Mouse (Mus musculus): Measurements from ENCODE around the gene Ptp4a2. TPM values are rescaled to one million over a fixed set of nuclear protein-coding genes. Genes with fewer than 3 reads are reported as not detected.

The Ptp4a2 gene
- total and polyA plus RNA-seq, 3 experiments = 118 to 619 (median 119) TPM

GRCm38 (mm10) chr4:129791399-129791798, 19.6 kb upstream of the Ptp4a2 start:
- Histone ChIP-seq H3K27ac (ENCODE audit: control insufficient read depth, low read depth, low read length) (no peak overlapping the region), H3K79me2 (ENCODE audit: control insufficient read depth, insufficient read depth, low read length, poor library complexity) (no peaks in the 10 kb centered on the region), H3K36me3 (ENCODE audit: control insufficient read depth in 1 of 2, insufficient read depth in 2 of 2, low read length in 2 of 2) (peaks cover 0 to 38% of the 10 kb centered on the region in 2 experiments; a peak in 2 of 4 replicates), H3K4me1 (ENCODE audit: control insufficient read depth in 1 of 2, insufficient read depth in 2 of 2, low read length in 2 of 2) (peaks cover 20 to 51% of the 10 kb centered on the region in 2 experiments), H3K9ac (ENCODE audit: control insufficient read depth, low read depth, low read length, poor library complexity, severe bottlenecking) (no peak overlapping the region), H3K4me3 (ENCODE audit: control insufficient read depth in 1 of 2, insufficient read depth in 1 of 2, low read depth in 2 of 2, low read length in 2 of 2) (no peak overlapping the region), H3K27me3 (ENCODE audit: control insufficient read depth in 1 of 2, insufficient read depth in 2 of 2, low read length in 2 of 2) (no peaks in the 10 kb centered on the region), H3K9me3 (replicated peaks; ENCODE audit: insufficient read depth, low read length) (no peaks in the 10 kb centered on the region)
- TF ChIP-seq TBP (IDR thresholded peaks at IDR 0.05; ENCODE audit: low read depth, low read length) (no peak), JUND (IDR thresholded peaks at IDR 0.05; ENCODE audit: low read depth, low read length) (no peak), CTCF (IDR thresholded peaks at IDR 0.05 in 2 of 3, conservative IDR thresholded peaks at IDR 0.05 in 1 of 3; ENCODE audit: control insufficient read depth in 1 of 3, insufficient read depth in 1 of 3, low read depth in 2 of 3, low read length in 3 of 3, poor library complexity in 1 of 3, severe bottlenecking in 1 of 3) (no peak), MYB (IDR thresholded peaks at IDR 0.05; ENCODE audit: low read depth, low read length) (no peak)
- peak; percentile 52 for DNase-seq (ENCODE audit: low read depth, low spot score)

- DNase-seq (ENCODE audit: low read depth, low spot score) = peak; percentile 68
- no peaks in the 10 kb centered on the region for H3K79me2 ChIP-seq (ENCODE audit: control insufficient read depth, insufficient read depth, low read length, poor library complexity)
- no peaks in the 10 kb centered on the region for H3K27me3 ChIP-seq (ENCODE audit: control insufficient read depth in 1 of 2, insufficient read depth in 2 of 2, low read length in 2 of 2)
- H3K9me3 ChIP-seq (replicated peaks; ENCODE audit: insufficient read depth, low read length) = no peaks in the 10 kb centered on the region
- H3K27ac ChIP-seq (ENCODE audit: control insufficient read depth, low read depth, low read length) = peak overlapping the region; percentile 94
- no peak overlapping the region for H3K4me3 ChIP-seq (ENCODE audit: control insufficient read depth in 1 of 2, insufficient read depth in 1 of 2, low read depth in 2 of 2, low read length in 2 of 2)
- peaks cover 20 to 51% of the 10 kb centered on the region in 2 experiments for H3K4me1 ChIP-seq (ENCODE audit: control insufficient read depth in 1 of 2, insufficient read depth in 2 of 2, low read length in 2 of 2)
- peaks cover 0 to 38% of the 10 kb centered on the region in 2 experiments; a peak in 2 of 4 replicates for H3K36me3 ChIP-seq (ENCODE audit: control insufficient read depth in 1 of 2, insufficient read depth in 2 of 2, low read length in 2 of 2)
- peak overlapping the region; percentile 38 for H3K9ac ChIP-seq (ENCODE audit: control insufficient read depth, low read depth, low read length, poor library complexity, severe bottlenecking)
- TF ChIP-seq UBTF (IDR thresholded peaks at IDR 0.05; ENCODE audit: borderline replicate concordance, insufficient read depth, low read depth, low read length) (no peak), ZNF384 (IDR thresholded peaks at IDR 0.05; ENCODE audit: low read depth, low read length) (no peak), MAX (IDR thresholded peaks at IDR 0.05; ENCODE audit: low read length) (no peak), CHD1 (IDR thresholded peaks at IDR 0.05; ENCODE audit: low read depth, low read length) (no peak), MXI1 (IDR thresholded peaks at IDR 0.05; ENCODE audit: low read depth, low read length) (no peak), POLR2AphosphoS2 (IDR thresholded peaks at IDR 0.05; ENCODE audit: low read length) (no peak), E2F4 (IDR thresholded peaks at IDR 0.05; ENCODE audit: borderline replicate concordance, low read depth, low read length) (no peak), MYB (IDR thresholded peaks at IDR 0.05; ENCODE audit: low read depth, low read length) (no peak), RAD21 (IDR thresholded peaks at IDR 0.05; ENCODE audit: low read depth, low read length) (no peak), ZMIZ1 (IDR thresholded peaks at IDR 0.05; ENCODE audit: low read depth, low read length) (no peak), NELFE (IDR thresholded peaks at IDR 0.05; ENCODE audit: low read depth, low read length) (no peak), ZKSCAN1 (IDR thresholded peaks at IDR 0.05; ENCODE audit: low read depth, low read length) (peak; percentile 81; the same call in 1 of the 2 replicates), MAZ (IDR thresholded peaks at IDR 0.05; ENCODE audit: low read depth, low read length) (no peak), ZC3H11A (IDR thresholded peaks at IDR 0.05; ENCODE audit: low read depth, low read length) (no peak), SIN3A (IDR thresholded peaks at IDR 0.05; ENCODE audit: low read length) (0 out of 2 replicates have a peak, but pooled peaks have one; percentile 31), JUND (IDR thresholded peaks at IDR 0.05; ENCODE audit: low read depth, low read length) (no peak), KAT2A (conservative IDR thresholded peaks at IDR 0.05; ENCODE audit: low read depth, low read length) (no peak), USF2 (IDR thresholded peaks at IDR 0.05; ENCODE audit: borderline replicate concordance in 1 of 2, insufficient read depth in 1 of 2, low read depth in 1 of 2, low read length in 2 of 2) (no peak), CHD2 (IDR thresholded peaks at IDR 0.05; ENCODE audit: low read length) (no peak), EP300 (IDR thresholded peaks at IDR 0.05; ENCODE audit: low read depth in 1 of 2, low read length in 2 of 2) (peak; percentile 69 to 76), GATA1 (IDR thresholded peaks at IDR 0.05; ENCODE audit: low read depth, low read length) (peak; percentile 80), NRF1 (IDR thresholded peaks at IDR 0.05; ENCODE audit: insufficient read depth, low read depth, low read length, poor library complexity, severe bottlenecking) (no peak), MYC (IDR thresholded peaks at IDR 0.05; ENCODE audit: low read depth, low read length) (no peak), POLR2A (IDR thresholded peaks at IDR 0.05; ENCODE audit: control insufficient read depth in 1 of 2, insufficient read depth in 1 of 2, low read depth in 1 of 2, low read length in 2 of 2, poor library complexity in 1 of 2) (no peak), MEF2A (IDR thresholded peaks at IDR 0.05; ENCODE audit: extremely low read depth, insufficient replicate concordance, low read depth, low read length, poor library complexity, severe bottlenecking) (no peak), TBP (IDR thresholded peaks at IDR 0.05; ENCODE audit: low read depth, low read length) (0 out of 2 replicates have a peak, but pooled peaks have one; percentile 34), TCF12 (IDR thresholded peaks at IDR 0.05; ENCODE audit: low read depth, low read length) (peak; percentile 75), TAL1 (IDR thresholded peaks at IDR 0.05; ENCODE audit: low read length) (peak; percentile 57), SMC3 (IDR thresholded peaks at IDR 0.05; ENCODE audit: low read depth, low read length) (no peak), GABPA (IDR thresholded peaks at IDR 0.05; ENCODE audit: low read depth, low read length) (no peak)
These were observed 18.3 kb upstream of the Ptp4a2 start for GRCm38 (mm10) chr4:129792666-129793202.
